ENCODE assay signal across 10 mouse cellular contexts in the genomic region with DNA sequence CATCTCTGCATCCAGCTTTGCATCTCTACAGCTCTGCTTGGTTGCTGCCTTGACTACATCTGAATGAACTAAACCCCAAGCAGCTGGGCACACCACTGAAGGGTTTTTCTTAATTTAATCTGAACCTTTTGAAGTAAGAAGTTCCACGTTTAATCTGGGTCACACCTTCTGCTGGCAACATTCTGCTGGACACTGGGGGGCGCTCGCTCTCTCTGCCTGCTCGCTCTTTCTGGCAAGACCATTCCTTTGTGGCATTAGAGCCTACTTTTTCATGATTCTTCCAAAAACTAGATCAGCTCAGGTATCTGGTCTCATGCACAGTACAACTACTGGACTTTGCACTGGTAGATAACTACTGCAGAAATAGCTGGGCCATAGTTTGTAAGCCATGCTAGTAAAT. TPM values are rescaled to one million over a fixed set of nuclear protein-coding genes. Genes with fewer than 3 reads are reported as not detected.
DNase-seq lines count a peak whose midpoint lies in the region; ATAC-seq and TF ChIP-seq lines count a peak whose summit lies in the region.
"Had no signal": no experiment of that assay in that cellular context is flagged by ENCODE, and none has a peak within 500 bp of the region (broad histone marks: within the 10 kb centered on the region; RNA-seq: fewer than 3 reads in every experiment).

No protein-coding gene starts in this region.

- peak; percentile 67 for DNase-seq in intestine, embryonic 14.5 days (ENCODE audit: low spot score)
- peak; percentile 51 to 57 for DNase-seq in B cell, adult 2 months
- peak; percentile 62 for DNase-seq in MEL (ENCODE audit: low read depth, low spot score)
- peak; percentile 31 for DNase-seq in embryo, embryonic 10.5 days (ENCODE audit: low spot score)
- peak; percentile 56 for DNase-seq in limb, embryonic 11.5 days (ENCODE audit: low spot score)
- DNase-seq in spleen, postnatal 36 days (ENCODE audit: low spot score in 2 of 2), result no peak

- no peak for TF ChIP-seq EP300 in MEL (IDR thresholded peaks at IDR 0.05; ENCODE audit: low read depth in 1 of 2, low read length in 2 of 2)

- TF ChIP-seq RAD21 in MEL (IDR thresholded peaks at IDR 0.05; ENCODE audit: low read depth, low read length), result peak; percentile 70

- no peak overlapping the region for H3K4me2 ChIP-seq in intestine, embryonic 14.5 days (ENCODE audit: low read length)
- H3K4me2 ChIP-seq in intestine, embryonic 15.5 days (replicated peaks), result no peak overlapping the region
- H3K4me2 ChIP-seq in limb, embryonic 11.5 days (ENCODE audit: low read depth, severe bottlenecking), result no peak overlapping the region
- H3K4me2 ChIP-seq in hindbrain, embryonic 16.5 days (ENCODE audit: low read length), result no peak overlapping the region
- H3K4me2 ChIP-seq: embryonic facial prominence, embryonic 12.5 days; neural tube, embryonic 12.5 days had no signal

- H3K9me3 ChIP-seq in intestine, embryonic 14.5 days (ENCODE audit: control insufficient read depth, low read length), result no peaks in the 10 kb centered on the region
- no peaks in the 10 kb centered on the region for H3K9me3 ChIP-seq in intestine, embryonic 15.5 days
- H3K9me3 ChIP-seq in MEL (replicated peaks; ENCODE audit: insufficient read depth, low read length), result no peaks in the 10 kb centered on the region
- no peaks in the 10 kb centered on the region for H3K9me3 ChIP-seq in limb, embryonic 11.5 days (ENCODE audit: control insufficient read depth, low read length)
- H3K9me3 ChIP-seq in hindbrain, embryonic 16.5 days (ENCODE audit: control insufficient read depth, low read length), result no peaks in the 10 kb centered on the region
- H3K9me3 ChIP-seq: embryonic facial prominence, embryonic 12.5 days; neural tube, embryonic 12.5 days had no signal

- ATAC-seq in intestine, embryonic 14.5 days (replicated peaks; ENCODE audit: low FRiP score, low TSS enrichment, low read depth), result no peak
- no peak for ATAC-seq in intestine, embryonic 15.5 days
- ATAC-seq in limb, embryonic 11.5 days (ENCODE audit: insufficient number of reproducible peaks, low FRiP score, low TSS enrichment, low read depth), result no peak
- no peak for ATAC-seq in hindbrain, embryonic 16.5 days

- no peaks in the 10 kb centered on the region for H3K4me1 ChIP-seq in intestine, embryonic 14.5 days (replicated peaks; ENCODE audit: control insufficient read depth, insufficient read depth, low read length)
- no peaks in the 10 kb centered on the region for H3K4me1 ChIP-seq in intestine, embryonic 15.5 days (replicated peaks)
- H3K4me1 ChIP-seq in MEL (ENCODE audit: control insufficient read depth in 1 of 2, insufficient read depth in 2 of 2, low read length in 2 of 2), result peaks cover 2 to 3% of the 10 kb centered on the region in 2 experiments; a peak in 3 of 4 replicates
- no peaks in the 10 kb centered on the region for H3K4me1 ChIP-seq in limb, embryonic 11.5 days (ENCODE audit: control insufficient read depth, insufficient read depth, low read length)
- peaks cover 5% of the 10 kb centered on the region; the same call in 1 of the 2 replicates for H3K4me1 ChIP-seq in hindbrain, embryonic 16.5 days (ENCODE audit: control insufficient read depth, insufficient read depth, low read depth, low read length)
- H3K4me1 ChIP-seq: embryonic facial prominence, embryonic 12.5 days; neural tube, embryonic 12.5 days had no signal

- H3K27me3 ChIP-seq in intestine, embryonic 14.5 days (replicated peaks; ENCODE audit: control insufficient read depth, insufficient read depth, low read length), result no peaks in the 10 kb centered on the region
- no peaks in the 10 kb centered on the region for H3K27me3 ChIP-seq in intestine, embryonic 15.5 days (replicated peaks)
- H3K27me3 ChIP-seq in MEL (ENCODE audit: control insufficient read depth in 1 of 2, insufficient read depth in 2 of 2, low read length in 2 of 2), result no peaks in the 10 kb centered on the region
- no peaks in the 10 kb centered on the region for H3K27me3 ChIP-seq in limb, embryonic 11.5 days (ENCODE audit: control insufficient read depth, insufficient read depth, low read length)
- no peaks in the 10 kb centered on the region for H3K27me3 ChIP-seq in hindbrain, embryonic 16.5 days (replicated peaks; ENCODE audit: control insufficient read depth, insufficient read depth, low read length)
- H3K27me3 ChIP-seq: embryonic facial prominence, embryonic 12.5 days; neural tube, embryonic 12.5 days had no signal

- no peaks in the 10 kb centered on the region for H3K36me3 ChIP-seq in intestine, embryonic 14.5 days (ENCODE audit: control insufficient read depth, insufficient read depth, low read length)
- no peaks in the 10 kb centered on the region for H3K36me3 ChIP-seq in intestine, embryonic 15.5 days
- H3K36me3 ChIP-seq in MEL (ENCODE audit: control insufficient read depth in 1 of 2, insufficient read depth in 2 of 2, low read length in 2 of 2), result no peaks in the 10 kb centered on the region
- H3K36me3 ChIP-seq in limb, embryonic 11.5 days (ENCODE audit: control insufficient read depth, insufficient read depth, low read length), result no peaks in the 10 kb centered on the region
- peaks cover 9% of the 10 kb centered on the region; the same call in 1 of the 2 replicates for H3K36me3 ChIP-seq in hindbrain, embryonic 16.5 days (ENCODE audit: control insufficient read depth, insufficient read depth, low read length)

- 20% methylated on average over 4 of the region's 4 CpGs for WGBS in intestine, embryonic 14.5 days
- WGBS in intestine, embryonic 15.5 days, result 15% methylated on average over 4 of the region's 4 CpGs
- WGBS in limb, embryonic 11.5 days, result 13% methylated on average over 4 of the region's 4 CpGs
- 18% methylated on average over 4 of the region's 4 CpGs for WGBS in hindbrain, embryonic 16.5 days

- no peak overlapping the region for H3K27ac ChIP-seq in intestine, embryonic 14.5 days (ENCODE audit: low read depth)
- no peak overlapping the region for H3K27ac ChIP-seq in intestine, embryonic 15.5 days
- no peak overlapping the region for H3K27ac ChIP-seq in MEL (ENCODE audit: control insufficient read depth, low read depth, low read length)
- H3K27ac ChIP-seq in limb, embryonic 11.5 days (replicated peaks; ENCODE audit: low read depth, low read length), result no peak overlapping the region
- no peak overlapping the region for H3K27ac ChIP-seq in hindbrain, embryonic 16.5 days (ENCODE audit: low read depth, low read length)
- H3K27ac ChIP-seq: embryonic facial prominence, embryonic 12.5 days; neural tube, embryonic 12.5 days had no signal

- no peak for TF ChIP-seq POLR2A in MEL (IDR thresholded peaks at IDR 0.05; ENCODE audit: control insufficient read depth in 1 of 2, insufficient read depth in 1 of 2, low read depth in 1 of 2, low read length in 2 of 2, poor library complexity in 1 of 2)

- H3K9ac ChIP-seq in intestine, embryonic 14.5 days (ENCODE audit: low read length), result no peak overlapping the region
- no peak overlapping the region for H3K9ac ChIP-seq in intestine, embryonic 15.5 days
- H3K9ac ChIP-seq in MEL (ENCODE audit: control insufficient read depth, low read depth, low read length, poor library complexity, severe bottlenecking), result no peak overlapping the region
- H3K9ac ChIP-seq in limb, embryonic 11.5 days (ENCODE audit: low read length), result no peak overlapping the region
- H3K9ac ChIP-seq in hindbrain, embryonic 16.5 days (ENCODE audit: low read depth, low read length), result no peak overlapping the region
- H3K9ac ChIP-seq: embryonic facial prominence, embryonic 12.5 days; neural tube, embryonic 12.5 days had no signal

- H3K4me3 ChIP-seq in intestine, embryonic 14.5 days (ENCODE audit: low read depth, low read length), result no peak overlapping the region
- H3K4me3 ChIP-seq in intestine, embryonic 15.5 days (replicated peaks), result no peak overlapping the region
- no peak overlapping the region for H3K4me3 ChIP-seq in MEL (ENCODE audit: control insufficient read depth in 1 of 2, insufficient read depth in 1 of 2, low read depth in 2 of 2, low read length in 2 of 2)
- no peak overlapping the region for H3K4me3 ChIP-seq in limb, embryonic 11.5 days (ENCODE audit: low read depth, low read length)
- H3K4me3 ChIP-seq in hindbrain, embryonic 16.5 days (ENCODE audit: low read length), result no peak overlapping the region
- H3K4me3 ChIP-seq: embryonic facial prominence, embryonic 12.5 days; neural tube, embryonic 12.5 days had no signal

- H3K79me2 ChIP-seq in MEL (ENCODE audit: control insufficient read depth, insufficient read depth, low read length, poor library complexity), result no peaks in the 10 kb centered on the region

- TF ChIP-seq CTCF in MEL (IDR thresholded peaks at IDR 0.05 in 2 of 3, conservative IDR thresholded peaks at IDR 0.05 in 1 of 3; ENCODE audit: control insufficient read depth in 1 of 3, insufficient read depth in 1 of 3, low read depth in 2 of 3, low read length in 3 of 3, poor library complexity in 1 of 3, severe bottlenecking in 1 of 3), result peak; percentile 62 to 78 (median 73)

TF ChIP-seq in MEL, 35 proteins besides CTCF, POLR2A, EP300 and RAD21:
- TF ChIP-seq MAX (IDR thresholded peaks at IDR 0.05; ENCODE audit: low read length) (no peak), SMC3 (IDR thresholded peaks at IDR 0.05; ENCODE audit: low read depth, low read length) (peak; percentile 71), ZC3H11A (IDR thresholded peaks at IDR 0.05; ENCODE audit: low read depth, low read length) (peak; percentile 73)
TF ChIP-seq in MEL: peak in this region for 2.

RNA-seq across cellular contexts. Expression of a gene that starts 25.7 kb away (rescaled TPM):
- 2.2 and 2.5 TPM in 2 replicates for polyA plus RNA-seq in intestine, embryonic 14.5 days (2014; fragmentation: Nextera tagmentation; extraction: Ambion mirVana)
- 1.1 and 1.2 TPM in 2 replicates for polyA plus RNA-seq in intestine, embryonic 15.5 days (2015; fragmentation: Nextera tagmentation; extraction: Ambion mirVana)
- not detected in 2 replicates for total RNA-seq in MEL (2012; rRNA removed)
- polyA plus RNA-seq in MEL (2012; ENCODE audit: insufficient read depth in 1 of 2, insufficient read length in 2 of 2, low read depth in 1 of 2, low replicate concordance in 2 of 2, missing spikeins in 1 of 2), result not detected
- polyA plus RNA-seq in limb, embryonic 11.5 days (2014; fragmentation: Nextera tagmentation; extraction: Ambion mirVana), result 0.95 and 1.3 TPM in 2 replicates
- 18.4 and 23.0 TPM in 2 replicates for polyA plus RNA-seq in hindbrain, embryonic 16.5 days (2015; fragmentation: Nextera tagmentation; extraction: Ambion mirVana)

RNA-seq across cellular contexts. Expression of a gene that starts 35.7 kb away (rescaled TPM):
- 6.2 and 6.4 TPM in 2 replicates for polyA plus RNA-seq in intestine, embryonic 14.5 days (2014; fragmentation: Nextera tagmentation; extraction: Ambion mirVana)
- polyA plus RNA-seq in intestine, embryonic 15.5 days (2015; fragmentation: Nextera tagmentation; extraction: Ambion mirVana), result 3.9 and 4.4 TPM in 2 replicates
- 0.07 and 0.31 TPM in 2 replicates for total RNA-seq in MEL (2012; rRNA removed)
- polyA plus RNA-seq in MEL (2012; ENCODE audit: insufficient read depth in 1 of 2, insufficient read length in 2 of 2, low read depth in 1 of 2, low replicate concordance in 2 of 2, missing spikeins in 1 of 2), result under 1 TPM in 1 of 2 experiments, not detected in 1; 0.43 TPM
- 10.8 and 13.9 TPM in 2 replicates for polyA plus RNA-seq in limb, embryonic 11.5 days (2014; fragmentation: Nextera tagmentation; extraction: Ambion mirVana)
- 50.4 and 55.6 TPM in 2 replicates for polyA plus RNA-seq in hindbrain, embryonic 16.5 days (2015; fragmentation: Nextera tagmentation; extraction: Ambion mirVana)

Comparison
In these comparisons a context has a peak if more than half of its experiments do, and no peak if none do; other contexts are left out.
1. DNase-seq: peak in intestine, embryonic 14.5 days (single experiment), B cell, adult 2 months (2 of 2), MEL (single experiment), embryo, embryonic 10.5 days (single experiment) and limb, embryonic 11.5 days (single experiment); none in spleen, postnatal 36 days (0 of 2).